Mouse (Mus musculus): ENCODE data around the gene Btrc. TPM values are rescaled to one million over a fixed set of nuclear protein-coding genes. Genes with fewer than 3 reads are reported as not detected.

Btrc gene
- total and polyA plus RNA-seq, 3 experiments = 11.0 to 20.7 (median 14.0) TPM

DNA sequence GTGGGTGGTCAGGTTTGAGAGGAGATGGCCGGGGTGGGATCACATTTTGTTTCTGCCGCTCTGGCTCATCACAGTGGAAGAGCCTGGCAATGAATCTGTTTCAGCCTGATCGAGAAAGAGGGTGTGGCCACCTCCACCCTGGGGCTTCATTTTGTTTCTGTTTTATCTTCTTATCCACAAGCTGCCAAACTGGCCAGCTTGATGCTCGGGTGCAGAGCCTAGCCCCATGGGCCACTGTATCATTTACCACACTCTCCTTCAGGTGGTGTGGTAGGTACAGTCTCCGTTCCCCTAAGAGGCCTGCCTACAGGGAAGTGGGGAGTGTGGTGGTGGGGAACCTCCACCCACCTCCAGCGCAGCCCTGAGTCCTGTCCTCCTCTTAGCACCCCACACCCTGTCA lies 209.5 kb downstream of the Btrc start:
- Histone ChIP-seq H3K9me3 (replicated peaks; ENCODE audit: low read length) (no peaks in the 10 kb centered on the region), H3K79me2 (replicated peaks; ENCODE audit: control insufficient read depth, extremely low read depth, insufficient read depth, poor library complexity, severe bottlenecking) (no peaks in the 10 kb centered on the region), H3K27me3 (replicated peaks) (no peaks in the 10 kb centered on the region), H3K9ac (ENCODE audit: insufficient read depth, low read depth) (no peak overlapping the region), H3K36me3 (replicated peaks in 1 of 2; ENCODE audit: control insufficient read depth in 1 of 2, insufficient read depth in 1 of 2, low read length in 1 of 2) (peaks cover 36 to 86% of the 10 kb centered on the region in 2 experiments), H3K4me3 (replicated peaks in 1 of 3; ENCODE audit: low read depth in 2 of 3, low read length in 2 of 3, poor library complexity in 1 of 3) (no peak overlapping the region), H3K27ac (ENCODE audit: insufficient read depth, low read depth) (no peak overlapping the region), H3K4me1 (ENCODE audit: control insufficient read depth in 1 of 2, insufficient read depth in 2 of 2) (peaks cover 0 to 33% of the 10 kb centered on the region in 2 experiments; a peak in 2 of 4 replicates), H3K4me2 (ENCODE audit: insufficient read depth, low read depth, poor library complexity, severe bottlenecking) (no peak overlapping the region)
- TF ChIP-seq ELF1 (IDR thresholded peaks at IDR 0.05; ENCODE audit: low read depth, low read length) (no peak), RAD21 (IDR thresholded peaks at IDR 0.05; ENCODE audit: low read depth, low read length) (no peak), HCFC1 (IDR thresholded peaks at IDR 0.05; ENCODE audit: low read depth, low read length) (no peak), ZNF384 (IDR thresholded peaks at IDR 0.05; ENCODE audit: low read depth, low read length) (no peak), MXI1 (IDR thresholded peaks at IDR 0.05; ENCODE audit: low read depth, low read length) (no peak), POLR2AphosphoS2 (IDR thresholded peaks at IDR 0.05; ENCODE audit: low read depth, low read length) (no peak), MAZ (IDR thresholded peaks at IDR 0.05; ENCODE audit: low read depth, low read length) (no peak), TCF12 (IDR thresholded peaks at IDR 0.05; ENCODE audit: low read depth, low read length) (no peak), MAX (IDR thresholded peaks at IDR 0.05; ENCODE audit: low read length) (no peak), USF1 (IDR thresholded peaks at IDR 0.05; ENCODE audit: low read depth, low read length) (no peak), UBTF (IDR thresholded peaks at IDR 0.05; ENCODE audit: low read depth, low read length) (no peak), PAX5 (IDR thresholded peaks at IDR 0.05; ENCODE audit: low read length) (no peak), NRF1 (IDR thresholded peaks at IDR 0.05; ENCODE audit: low read depth, low read length) (no peak), RCOR1 (conservative IDR thresholded peaks at IDR 0.05; ENCODE audit: low read depth, low read length) (no peak), ZC3H11A (IDR thresholded peaks at IDR 0.05; ENCODE audit: low read depth, low read length) (no peak), MAFK (IDR thresholded peaks at IDR 0.05; ENCODE audit: insufficient replicate concordance, low read length) (no peak), ZMIZ1 (IDR thresholded peaks at IDR 0.05; ENCODE audit: low read depth, low read length) (no peak), SIN3A (IDR thresholded peaks at IDR 0.05; ENCODE audit: low read length) (no peak), ETS1 (conservative IDR thresholded peaks at IDR 0.05; ENCODE audit: low read depth, low read length) (no peak), TBP (conservative IDR thresholded peaks at IDR 0.05; ENCODE audit: low read depth, low read length) (no peak)
- dilution Hi-C loops (cut with MboI; ENCODE audit: extremely low pct_ligation_motif_present, extremely low pct_unique_long_range_greater_than_20kb, low sequenced_read_pairs) = no loop called here
- in situ Hi-C loops (cut with MboI; ENCODE audit: low pct_ligation_motif_present, low pct_unique_long_range_greater_than_20kb, low sequenced_read_pairs) = loop anchor here (5.0 to 25.0 kb wide), 2 partner anchors 174 to 439 kb away; partner anchors contain the start of genes Hps6 and Npm3
- no peak for DNase-seq (ENCODE audit: extremely low read depth)

- H3K4me1 ChIP-seq (ENCODE audit: control insufficient read depth in 1 of 2, insufficient read depth in 2 of 2) = peaks cover 0 to 25% of the 10 kb centered on the region in 2 experiments; a peak in 2 of 4 replicates
- TF ChIP-seq ETS1 (conservative IDR thresholded peaks at IDR 0.05; ENCODE audit: low read depth, low read length) = no peak
- TF ChIP-seq EP300 (IDR thresholded peaks at IDR 0.05; ENCODE audit: low read length) = no peak
- no peak for TF ChIP-seq MAZ (IDR thresholded peaks at IDR 0.05; ENCODE audit: low read depth, low read length)
- TF ChIP-seq POLR2AphosphoS2 (IDR thresholded peaks at IDR 0.05; ENCODE audit: low read depth, low read length) = no peak
- TF ChIP-seq GABPA (IDR thresholded peaks at IDR 0.05; ENCODE audit: insufficient replicate concordance, low read depth, low read length) = no peak
- no peak for TF ChIP-seq BHLHE40 (IDR thresholded peaks at IDR 0.05; ENCODE audit: low read depth, low read length)
- no peak for TF ChIP-seq MXI1 (IDR thresholded peaks at IDR 0.05; ENCODE audit: low read depth, low read length)
- TF ChIP-seq CHD1 (IDR thresholded peaks at IDR 0.05; ENCODE audit: low read depth, low read length) = no peak
- TF ChIP-seq ZNF384 (IDR thresholded peaks at IDR 0.05; ENCODE audit: low read depth, low read length) = 0 out of 2 replicates have a peak, but pooled peaks have one; percentile 26
- no peak for TF ChIP-seq JUN (IDR thresholded peaks at IDR 0.05; ENCODE audit: insufficient read depth, low read depth, low read length)
- TF ChIP-seq USF2 (conservative IDR thresholded peaks at IDR 0.05; ENCODE audit: low read depth, low read length) = no peak
- no peak for TF ChIP-seq MAFK (IDR thresholded peaks at IDR 0.05; ENCODE audit: insufficient replicate concordance, low read length)
- TF ChIP-seq CTCF (conservative IDR thresholded peaks at IDR 0.05 in 1 of 2, IDR thresholded peaks at IDR 0.05 in 1 of 2; ENCODE audit: low read depth in 2 of 2, low read length in 2 of 2) = peak; percentile 48 to 92
- no peak for TF ChIP-seq MYC (IDR thresholded peaks at IDR 0.05; ENCODE audit: low read depth, low read length)
- TF ChIP-seq ZMIZ1 (IDR thresholded peaks at IDR 0.05; ENCODE audit: low read depth, low read length) = no peak
- peak; percentile 58 for TF ChIP-seq SMC3 (IDR thresholded peaks at IDR 0.05; ENCODE audit: low read depth, low read length)
- TF ChIP-seq TCF12 (IDR thresholded peaks at IDR 0.05; ENCODE audit: low read depth, low read length) = no peak
- no peak for TF ChIP-seq ELF1 (IDR thresholded peaks at IDR 0.05; ENCODE audit: low read depth, low read length)
- TF ChIP-seq SIN3A (IDR thresholded peaks at IDR 0.05; ENCODE audit: low read length) = no peak
- no peak for TF ChIP-seq ZKSCAN1 (IDR thresholded peaks at IDR 0.05; ENCODE audit: borderline replicate concordance, low read depth, low read length)
- no peak for TF ChIP-seq RCOR1 (conservative IDR thresholded peaks at IDR 0.05; ENCODE audit: low read depth, low read length)
- TF ChIP-seq KAT2A (IDR thresholded peaks at IDR 0.05; ENCODE audit: insufficient replicate concordance, low read length) = no peak
These were observed 210.3 kb downstream of the Btrc start for GRCm38 (mm10) chr19:45573861-45574267.

More at GRCm38 (mm10) chr19:45573861-45574267, 210.3 kb downstream of the Btrc start:
- Histone ChIP-seq H3K4me3 (replicated peaks in 1 of 3; ENCODE audit: low read depth in 2 of 3, low read length in 2 of 3, poor library complexity in 1 of 3) (no peak overlapping the region), H3K27me3 (replicated peaks) (no peaks in the 10 kb centered on the region), H3K79me2 (replicated peaks; ENCODE audit: control insufficient read depth, extremely low read depth, insufficient read depth, poor library complexity, severe bottlenecking) (no peaks in the 10 kb centered on the region), H3K36me3 (replicated peaks in 1 of 2; ENCODE audit: control insufficient read depth in 1 of 2, insufficient read depth in 1 of 2, low read length in 1 of 2) (peaks cover 43 to 87% of the 10 kb centered on the region in 2 experiments), H3K4me2 (ENCODE audit: insufficient read depth, low read depth, poor library complexity, severe bottlenecking) (no peak overlapping the region), H3K9me3 (replicated peaks; ENCODE audit: low read length) (no peaks in the 10 kb centered on the region), H3K9ac (ENCODE audit: insufficient read depth, low read depth) (no peak overlapping the region), H3K27ac (ENCODE audit: insufficient read depth, low read depth) (no peak overlapping the region)
- in situ Hi-C loops (cut with MboI; ENCODE audit: low pct_ligation_motif_present, low pct_unique_long_range_greater_than_20kb, low sequenced_read_pairs) = loop anchor here (5.0 to 25.0 kb wide), 2 partner anchors 173 to 438 kb away; partner anchors contain the start of genes Hps6 and Npm3
- peak; percentile 65 for DNase-seq (ENCODE audit: extremely low read depth)
- dilution Hi-C loops (cut with MboI; ENCODE audit: extremely low pct_ligation_motif_present, extremely low pct_unique_long_range_greater_than_20kb, low sequenced_read_pairs) = no loop called here

All from CH12.LX (cell line).